Mouse (Mus musculus) testis, postnatal 14 days (tissue): Measurements from ENCODE around the gene Rnf43.

Experiments used
- DNase-seq: peaks from one replicate; pipeline ENCODE4 v3.0.0; 2021; ENCODE audit warnings: low spot score

Rnf43 gene

GRCm38 (mm10) chr11:87662407-87662806, at the start of gene Rnf43:
Gene Rnf43, plus strand, starts transcription at chr11:87662722.
- DNase-seq: peak; percentile 77

- no peak for DNase-seq
These were observed 48.5 kb upstream of the Rnf43 start for GRCm38 (mm10) chr11:87613972-87614371.

GRCm38 (mm10) chr11:87615551-87615950, 47.0 kb upstream of the Rnf43 start:
- DNase-seq: no peak

GRCm38 (mm10) chr11:87615952-87616351, 46.6 kb upstream of the Rnf43 start:
- no peak for DNase-seq

- DNase-seq: peak; percentile 85
These were observed 45.6 kb upstream of the Rnf43 start, which contains the start of gene Hsf5 for GRCm38 (mm10) chr11:87616790-87617474. Gene Hsf5, plus strand, starts transcription at chr11:87617164.

- peak; percentile 66 for DNase-seq
These were observed 44.9 kb upstream of the Rnf43 start for GRCm38 (mm10) chr11:87617606-87618005.

- DNase-seq: no peak
These were observed 39.4 kb upstream of the Rnf43 start for GRCm38 (mm10) chr11:87623160-87623559.

- no peak for DNase-seq
These were observed 32.7 kb upstream of the Rnf43 start for GRCm38 (mm10) chr11:87629859-87630258.

- DNase-seq: no peak
These were observed 23.7 kb upstream of the Rnf43 start for GRCm38 (mm10) chr11:87638793-87639192.

GRCm38 (mm10) chr11:87639206-87639605, 23.3 kb upstream of the Rnf43 start:
- peak; percentile 48 for DNase-seq

- DNase-seq: no peak
These were observed 19.7 kb upstream of the Rnf43 start for GRCm38 (mm10) chr11:87642865-87643264.

GRCm38 (mm10) chr11:87654693-87655092, 7.8 kb upstream of the Rnf43 start:
- no peak for DNase-seq

- DNase-seq: no peak
These were observed 3.3 kb upstream of the Rnf43 start for GRCm38 (mm10) chr11:87659216-87659615.

GRCm38 (mm10) chr11:87662822-87663221, 300 bp downstream of the Rnf43 start:
- no peak for DNase-seq

GRCm38 (mm10) chr11:87663948-87664347, 1.4 kb downstream of the Rnf43 start:
- no peak for DNase-seq

GRCm38 (mm10) chr11:87664521-87664920, 2.0 kb downstream of the Rnf43 start:
- DNase-seq: no peak

- DNase-seq: no peak
These were observed 2.7 kb downstream of the Rnf43 start for GRCm38 (mm10) chr11:87665224-87665623.

- no peak for DNase-seq
These were observed 3.1 kb downstream of the Rnf43 start for GRCm38 (mm10) chr11:87665658-87666057.

GRCm38 (mm10) chr11:87666256-87667035, 3.9 kb downstream of the Rnf43 start:
- DNase-seq: no peak

GRCm38 (mm10) chr11:87667107-87668090, 4.9 kb downstream of the Rnf43 start:
- no peak for DNase-seq

- DNase-seq: no peak
These were observed 10.8 kb downstream of the Rnf43 start for GRCm38 (mm10) chr11:87673282-87673681.

- DNase-seq: peak; percentile 59
These were observed 13.1 kb downstream of the Rnf43 start for GRCm38 (mm10) chr11:87675606-87676005.
